Mouse (Mus musculus) urinary bladder, adult 2 months (tissue): ENCODE measurements around the gene Jup. TPM values are rescaled to one million over a fixed set of nuclear protein-coding genes. Genes with fewer than 3 reads are reported as not detected.
"Not testable (repeated sequence)": the region's sequence is repeated elsewhere in the genome, so short reads cannot be mapped to it uniquely, and the experiment has no call there.

Source experiments
- DNase-seq: peaks from one replicate; pipeline ENCODE4 v3.0.0; 2022; ENCODE audit warnings: low spot score
- polyA plus RNA-seq: library from polyadenylated mRNA; depleted of rRNA; stranded (reverse); fragments of >200 nt; gene quantifications from 2 replicates; pipeline ENCODE4 v1.2.3, GENCODE M21; 2012

Jup gene
- polyA plus RNA-seq, 1 experiment = 92.4 TPM

- DNase-seq = no peak
Measured at GRCm38 (mm10) chr11:100357408-100357807, 40.2 kb downstream of the Jup start.

GRCm38 (mm10) chr11:100356819-100357211, 40.7 kb downstream of the Jup start:
- no peak for DNase-seq

- DNase-seq = peak; percentile 54
Measured at GRCm38 (mm10) chr11:100355972-100356818, 41.4 kb downstream of the Jup start, which contains the start of gene Hap1. Gene Hap1, minus strand, starts transcription at chr11:100356128.

- DNase-seq = no peak
Measured at GRCm38 (mm10) chr11:100355151-100355951, 42.2 kb downstream of the Jup start.

- no peak for DNase-seq
Measured at GRCm38 (mm10) chr11:100352076-100352857, 45.3 kb downstream of the Jup start.

- no peak for DNase-seq
Measured at GRCm38 (mm10) chr11:100344269-100344668, 53.3 kb downstream of the Jup start.

- no peak for DNase-seq
Measured at GRCm38 (mm10) chr11:100335731-100336130, 61.8 kb downstream of the Jup start.

- no peak for DNase-seq
Measured at GRCm38 (mm10) chr11:100333944-100334457, 63.6 kb downstream of the Jup start, which contains the start of gene Gast. Gene Gast, plus strand, starts transcription at chr11:100334407.

- no peak for DNase-seq
Measured at GRCm38 (mm10) chr11:100332766-100333515, 64.6 kb downstream of the Jup start.

GRCm38 (mm10) chr11:100330816-100331375, 66.7 kb downstream of the Jup start:
- not testable (repeated sequence) for DNase-seq

- DNase-seq = no peak
Measured at GRCm38 (mm10) chr11:100330235-100330634, 67.3 kb downstream of the Jup start.

GRCm38 (mm10) chr11:100327761-100328160, 69.8 kb downstream of the Jup start:
- no peak for DNase-seq

GRCm38 (mm10) chr11:100327316-100327715, 70.2 kb downstream of the Jup start:
- DNase-seq = no peak

GRCm38 (mm10) chr11:100325062-100325629, 72.4 kb downstream of the Jup start:
- DNase-seq = no peak

- no peak for DNase-seq
Measured at GRCm38 (mm10) chr11:100323578-100323977, 74.0 kb downstream of the Jup start.

- no peak for DNase-seq
Measured at GRCm38 (mm10) chr11:100322591-100323258, 74.8 kb downstream of the Jup start.

- DNase-seq = not testable (repeated sequence)
Measured at GRCm38 (mm10) chr11:100321479-100322305, 75.9 kb downstream of the Jup start.

GRCm38 (mm10) chr11:100320701-100321410, 76.7 kb downstream of the Jup start:
- DNase-seq = not testable (repeated sequence)
